Mouse (Mus musculus): ENCODE results near the gene Nubpl. TPM values are rescaled to one million over a fixed set of nuclear protein-coding genes. Genes with fewer than 3 reads are reported as not detected.

Gene Nubpl
- polyA plus RNA-seq, 1 experiment from 2014 or later: 9.9 TPM

DNA sequence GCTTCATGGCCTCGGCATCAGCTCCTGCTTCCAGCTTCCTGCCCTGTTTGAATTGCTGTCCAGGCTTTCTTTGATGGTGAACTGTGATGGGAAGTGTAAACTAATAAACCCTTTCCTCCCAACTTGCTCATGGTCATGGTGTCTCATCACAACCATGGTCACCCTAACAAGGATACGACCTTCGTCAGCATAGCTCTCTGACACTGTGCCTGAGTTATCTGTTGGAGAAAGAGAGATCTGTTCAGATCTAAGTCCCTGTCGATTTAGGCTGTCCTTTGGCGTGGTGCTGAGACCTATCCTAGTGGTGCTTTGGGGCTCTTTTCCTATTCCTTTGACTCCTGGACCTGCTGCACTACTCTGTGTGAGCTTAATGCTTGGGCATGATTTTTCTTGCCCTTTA is 156.6 kb downstream of the Nubpl start:
- no peaks in the 10 kb centered on the region for H3K36me3 ChIP-seq (ENCODE audit: control insufficient read depth, insufficient read depth, low read length)

DNA sequence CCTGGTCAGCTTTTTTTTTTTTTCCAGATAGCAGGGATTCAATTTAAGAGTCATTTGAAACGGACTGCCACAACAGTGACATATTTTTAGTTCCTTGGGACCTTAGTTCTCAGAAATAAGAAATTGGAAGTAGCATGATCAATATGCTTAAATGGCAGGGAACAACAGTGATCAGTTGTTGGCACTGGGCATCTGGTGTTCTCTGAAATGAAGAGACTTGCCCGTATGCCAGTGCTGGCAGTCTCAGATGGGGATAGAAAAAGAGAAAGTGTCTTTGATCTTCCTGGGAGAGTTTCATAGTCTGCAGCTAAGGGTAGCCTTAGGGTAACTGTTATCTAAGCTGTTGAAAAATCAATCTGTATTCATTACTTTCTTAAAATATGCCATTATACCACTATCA is 170.6 kb downstream of the Nubpl start:
- H3K27me3 ChIP-seq (replicated peaks; ENCODE audit: control insufficient read depth, insufficient read depth, low read length): no peaks in the 10 kb centered on the region
- H3K4me1 ChIP-seq (ENCODE audit: control insufficient read depth, insufficient read depth, low read length): no peaks in the 10 kb centered on the region
- no peak overlapping the region for H3K4me2 ChIP-seq (ENCODE audit: low read depth, low read length)
- 72% methylated on average over 2 of the region's 2 CpGs for WGBS
- DNase-seq (ENCODE audit: low spot score): no peak
- H3K9me3 ChIP-seq (ENCODE audit: control insufficient read depth, low read length): no peaks in the 10 kb centered on the region
- H3K27ac ChIP-seq (replicated peaks; ENCODE audit: low read depth, low read length): no peak overlapping the region
- no peak overlapping the region for H3K4me3 ChIP-seq (ENCODE audit: low read depth, low read length)
- no peak overlapping the region for H3K9ac ChIP-seq (ENCODE audit: low read depth, low read length)
- no peaks in the 10 kb centered on the region for H3K36me3 ChIP-seq (ENCODE audit: control insufficient read depth, insufficient read depth, low read length)
- no peak for ATAC-seq (ENCODE audit: low read depth)

More for the DNA sequence above, 156.6 kb downstream of the Nubpl start:
- Histone ChIP-seq H3K27ac (replicated peaks; ENCODE audit: low read depth, low read length) (no peak overlapping the region), H3K4me3 (ENCODE audit: low read depth, low read length) (no peak overlapping the region), H3K9me3 (ENCODE audit: control insufficient read depth, low read length) (no peaks in the 10 kb centered on the region), H3K4me1 (ENCODE audit: control insufficient read depth, insufficient read depth, low read length) (no peaks in the 10 kb centered on the region), H3K27me3 (replicated peaks; ENCODE audit: control insufficient read depth, insufficient read depth, low read length) (no peaks in the 10 kb centered on the region), H3K4me2 (ENCODE audit: low read depth, low read length) (no peak overlapping the region), H3K9ac (ENCODE audit: low read depth, low read length) (no peak overlapping the region)
- WGBS: 84% methylated on average over 5 of the region's 5 CpGs
- DNase-seq (ENCODE audit: low spot score) (no peak), ATAC-seq (ENCODE audit: low read depth) (no peak)

DNA sequence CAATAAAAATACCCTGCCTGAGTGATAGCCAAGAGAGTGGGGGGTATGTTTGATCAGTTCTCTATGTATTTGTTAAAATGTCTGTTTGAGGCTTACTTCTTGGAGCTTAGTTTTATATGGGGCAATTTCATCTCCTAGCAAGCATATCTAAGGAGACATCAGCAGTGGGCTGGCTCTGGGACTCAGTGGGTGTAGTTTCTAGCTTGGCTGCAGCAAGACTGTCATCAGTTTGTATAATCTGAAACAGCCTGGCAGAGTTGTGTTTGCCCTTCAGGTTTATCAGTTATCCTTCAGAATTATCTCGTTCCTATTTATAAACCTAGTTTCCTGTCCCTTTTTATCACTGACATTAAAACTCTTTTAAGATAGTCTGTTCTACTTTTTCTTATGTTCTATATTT is 175.3 kb downstream of the Nubpl start:
- Histone ChIP-seq H3K27ac (replicated peaks; ENCODE audit: low read depth, low read length) (no peak overlapping the region), H3K4me3 (ENCODE audit: low read depth, low read length) (no peak overlapping the region), H3K4me2 (ENCODE audit: low read depth, low read length) (no peak overlapping the region), H3K36me3 (ENCODE audit: control insufficient read depth, insufficient read depth, low read length) (no peaks in the 10 kb centered on the region), H3K9ac (ENCODE audit: low read depth, low read length) (no peak overlapping the region), H3K9me3 (ENCODE audit: control insufficient read depth, low read length) (no peaks in the 10 kb centered on the region), H3K27me3 (replicated peaks; ENCODE audit: control insufficient read depth, insufficient read depth, low read length) (no peaks in the 10 kb centered on the region), H3K4me1 (ENCODE audit: control insufficient read depth, insufficient read depth, low read length) (no peaks in the 10 kb centered on the region)
- ATAC-seq (ENCODE audit: low read depth) (no peak), DNase-seq (ENCODE audit: low spot score) (no peak)
- 70% methylated on average over 1 of the region's 1 CpGs for WGBS

DNA sequence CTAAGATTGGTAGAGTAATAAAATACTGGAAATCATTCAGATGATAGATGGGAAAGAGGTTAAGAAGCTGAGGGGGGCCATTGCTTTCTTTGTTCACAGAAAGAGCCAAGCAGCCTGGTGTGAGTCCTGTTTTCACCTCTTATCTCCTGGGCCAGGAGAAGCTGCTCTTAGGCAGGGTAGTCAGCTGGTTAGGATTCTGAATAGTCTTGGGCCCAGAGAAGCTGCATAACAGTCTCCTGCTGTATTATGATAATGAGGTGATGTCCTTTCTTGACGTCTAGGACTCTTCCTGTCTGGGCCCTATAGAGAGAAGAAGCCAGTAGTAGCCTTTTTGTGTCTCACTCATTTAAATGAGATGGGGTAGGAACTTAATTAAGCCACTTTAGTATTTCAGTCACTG is 178.8 kb downstream of the Nubpl start:
- ATAC-seq (ENCODE audit: low read depth): no peak

DNA sequence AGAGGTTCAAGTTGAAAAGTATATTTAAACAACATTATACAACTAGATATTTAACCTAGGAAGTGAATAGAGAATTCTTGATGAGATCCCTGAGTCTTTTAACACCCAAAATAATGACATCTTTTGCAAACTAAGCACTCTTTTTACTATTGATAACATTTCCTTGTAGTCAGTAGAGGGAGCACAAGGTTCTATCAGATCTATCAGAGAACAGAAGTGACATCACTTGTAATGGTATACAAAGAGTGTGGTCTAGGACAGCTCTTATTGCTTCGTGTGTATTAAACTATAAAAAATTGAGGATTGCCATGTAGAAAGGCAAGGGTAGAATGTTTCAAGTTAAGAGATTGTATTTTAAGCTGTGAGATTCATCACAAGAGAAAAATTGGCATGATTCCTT is 183.7 kb downstream of the Nubpl start:
- DNase-seq (ENCODE audit: low spot score): no peak
- H3K27me3 ChIP-seq (replicated peaks; ENCODE audit: control insufficient read depth, insufficient read depth, low read length): no peaks in the 10 kb centered on the region
- H3K4me1 ChIP-seq (ENCODE audit: control insufficient read depth, insufficient read depth, low read length): no peaks in the 10 kb centered on the region; the same call in 1 of the 2 replicates
- H3K4me3 ChIP-seq (ENCODE audit: low read depth, low read length): no peak overlapping the region
- no peak overlapping the region for H3K4me2 ChIP-seq (ENCODE audit: low read depth, low read length)
- no peak for ATAC-seq (ENCODE audit: low read depth)
- no peak overlapping the region for H3K9ac ChIP-seq (ENCODE audit: low read depth, low read length)
- 61% methylated on average over 1 of the region's 1 CpGs for WGBS
- H3K36me3 ChIP-seq (ENCODE audit: control insufficient read depth, insufficient read depth, low read length): no peaks in the 10 kb centered on the region
- H3K27ac ChIP-seq (replicated peaks; ENCODE audit: low read depth, low read length): no peak overlapping the region
- no peaks in the 10 kb centered on the region for H3K9me3 ChIP-seq (ENCODE audit: control insufficient read depth, low read length)

More for the DNA sequence above, 178.8 kb downstream of the Nubpl start:
- no peaks in the 10 kb centered on the region for H3K9me3 ChIP-seq (ENCODE audit: control insufficient read depth, low read length)
- no peak overlapping the region for H3K27ac ChIP-seq (replicated peaks; ENCODE audit: low read depth, low read length)
- DNase-seq (ENCODE audit: low spot score): no peak
- H3K4me3 ChIP-seq (ENCODE audit: low read depth, low read length): no peak overlapping the region
- no peaks in the 10 kb centered on the region for H3K4me1 ChIP-seq (ENCODE audit: control insufficient read depth, insufficient read depth, low read length)
- 32% methylated on average over 1 of the region's 1 CpGs for WGBS
- H3K27me3 ChIP-seq (replicated peaks; ENCODE audit: control insufficient read depth, insufficient read depth, low read length): no peaks in the 10 kb centered on the region
- H3K36me3 ChIP-seq (ENCODE audit: control insufficient read depth, insufficient read depth, low read length): no peaks in the 10 kb centered on the region
- no peak overlapping the region for H3K4me2 ChIP-seq (ENCODE audit: low read depth, low read length)
- H3K9ac ChIP-seq (ENCODE audit: low read depth, low read length): no peak overlapping the region

DNA sequence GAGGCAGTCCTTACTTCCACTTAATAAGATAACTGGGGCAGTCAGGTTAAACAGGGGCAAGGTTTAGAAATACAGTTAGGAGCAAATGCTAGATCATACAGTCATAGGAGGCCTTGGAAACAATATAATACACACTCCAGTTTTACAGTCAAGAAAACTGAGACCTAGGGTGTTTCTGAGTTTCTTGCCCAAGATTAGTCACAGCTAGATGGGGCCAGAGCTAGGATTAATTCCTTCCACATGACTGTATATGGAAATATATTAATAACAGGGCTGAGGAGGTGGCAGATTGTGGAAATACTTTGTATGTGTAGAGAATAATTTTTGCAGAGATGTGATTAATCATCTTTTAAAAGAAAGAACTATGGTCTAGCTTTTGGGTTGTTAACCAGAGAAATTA is 186.9 kb downstream of the Nubpl start:
- H3K4me2 ChIP-seq (ENCODE audit: low read depth, low read length): no peak overlapping the region
- H3K36me3 ChIP-seq (ENCODE audit: control insufficient read depth, insufficient read depth, low read length): no peaks in the 10 kb centered on the region
- peaks cover 9% of the 10 kb centered on the region for H3K4me1 ChIP-seq (ENCODE audit: control insufficient read depth, insufficient read depth, low read length)
- H3K9me3 ChIP-seq (ENCODE audit: control insufficient read depth, low read length): no peaks in the 10 kb centered on the region
- H3K27me3 ChIP-seq (replicated peaks; ENCODE audit: control insufficient read depth, insufficient read depth, low read length): no peaks in the 10 kb centered on the region
- H3K9ac ChIP-seq (ENCODE audit: low read depth, low read length): no peak overlapping the region
- ATAC-seq (ENCODE audit: low read depth) (no peak), DNase-seq (ENCODE audit: low spot score) (no peak)
- no peak overlapping the region for H3K27ac ChIP-seq (replicated peaks; ENCODE audit: low read depth, low read length)
- no peak overlapping the region for H3K4me3 ChIP-seq (ENCODE audit: low read depth, low read length)

DNA sequence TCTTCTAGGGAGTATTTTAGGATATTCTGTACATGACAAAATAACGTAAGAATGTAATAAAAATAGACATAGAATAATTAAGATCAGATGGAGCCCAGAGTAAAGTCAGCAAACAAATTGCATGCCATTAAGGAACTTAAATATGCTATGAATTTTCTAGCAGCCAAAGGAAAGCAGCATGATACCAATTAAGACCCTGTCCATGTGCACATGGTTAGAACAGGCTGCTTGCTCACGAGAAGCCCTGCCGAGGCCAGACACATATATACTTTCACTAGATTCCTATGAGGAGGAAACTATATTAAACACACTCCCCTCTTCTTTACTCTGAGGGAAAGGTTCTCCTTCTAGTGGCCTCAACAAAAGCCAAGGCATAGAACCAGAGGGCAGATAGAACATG is 189.3 kb downstream of the Nubpl start:
- ATAC-seq (ENCODE audit: low read depth) (0 out of 2 replicates have a peak, but pooled peaks have one; percentile 34), DNase-seq (ENCODE audit: low spot score) (peak; percentile 77)
- WGBS: 39% methylated on average over 3 of the region's 3 CpGs
- H3K4me1 ChIP-seq (ENCODE audit: control insufficient read depth, insufficient read depth, low read length): peaks cover 14% of the 10 kb centered on the region
- no peak overlapping the region for H3K9ac ChIP-seq (ENCODE audit: low read depth, low read length)
- no peaks in the 10 kb centered on the region for H3K9me3 ChIP-seq (ENCODE audit: control insufficient read depth, low read length)
- peak overlapping the region; percentile 45; the same call in 1 of the 2 replicates for H3K27ac ChIP-seq (replicated peaks; ENCODE audit: low read depth, low read length)
- no peak overlapping the region for H3K4me2 ChIP-seq (ENCODE audit: low read depth, low read length)
- H3K4me3 ChIP-seq (ENCODE audit: low read depth, low read length): no peak overlapping the region
- H3K36me3 ChIP-seq (ENCODE audit: control insufficient read depth, insufficient read depth, low read length): no peaks in the 10 kb centered on the region
- no peaks in the 10 kb centered on the region for H3K27me3 ChIP-seq (replicated peaks; ENCODE audit: control insufficient read depth, insufficient read depth, low read length)

DNA sequence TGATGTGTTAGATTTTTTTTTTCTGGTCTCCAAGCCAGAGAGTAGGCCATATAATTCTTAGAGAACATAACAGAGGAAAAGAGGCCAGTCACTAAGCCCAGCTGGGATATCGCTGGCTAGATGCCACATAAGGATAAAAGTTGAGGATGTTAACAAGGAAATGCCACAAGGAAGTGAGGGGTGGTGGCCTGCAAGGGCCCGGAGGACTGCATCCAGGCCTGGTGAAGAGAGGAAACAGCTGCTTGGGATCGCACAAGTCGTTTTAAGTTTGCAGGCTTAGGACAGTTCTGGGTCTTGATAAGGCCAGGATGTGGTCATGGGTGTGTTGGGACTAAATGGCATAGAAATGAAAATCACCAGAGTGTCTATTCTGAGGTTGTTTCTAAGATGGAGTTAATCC is 191.0 kb downstream of the Nubpl start:
- H3K27me3 ChIP-seq (replicated peaks; ENCODE audit: control insufficient read depth, insufficient read depth, low read length): no peaks in the 10 kb centered on the region
- H3K4me1 ChIP-seq (ENCODE audit: control insufficient read depth, insufficient read depth, low read length): peaks cover 14% of the 10 kb centered on the region
- no peak overlapping the region for H3K9ac ChIP-seq (ENCODE audit: low read depth, low read length)
- no peaks in the 10 kb centered on the region for H3K9me3 ChIP-seq (ENCODE audit: control insufficient read depth, low read length)
- WGBS: 57% methylated on average over 4 of the region's 4 CpGs
- no peak overlapping the region for H3K27ac ChIP-seq (replicated peaks; ENCODE audit: low read depth, low read length)
- peak; percentile 56 for DNase-seq (ENCODE audit: low spot score)
- ATAC-seq (ENCODE audit: low read depth): no peak
- no peak overlapping the region for H3K4me2 ChIP-seq (ENCODE audit: low read depth, low read length)
- H3K4me3 ChIP-seq (ENCODE audit: low read depth, low read length): no peak overlapping the region
- H3K36me3 ChIP-seq (ENCODE audit: control insufficient read depth, insufficient read depth, low read length): no peaks in the 10 kb centered on the region

DNA sequence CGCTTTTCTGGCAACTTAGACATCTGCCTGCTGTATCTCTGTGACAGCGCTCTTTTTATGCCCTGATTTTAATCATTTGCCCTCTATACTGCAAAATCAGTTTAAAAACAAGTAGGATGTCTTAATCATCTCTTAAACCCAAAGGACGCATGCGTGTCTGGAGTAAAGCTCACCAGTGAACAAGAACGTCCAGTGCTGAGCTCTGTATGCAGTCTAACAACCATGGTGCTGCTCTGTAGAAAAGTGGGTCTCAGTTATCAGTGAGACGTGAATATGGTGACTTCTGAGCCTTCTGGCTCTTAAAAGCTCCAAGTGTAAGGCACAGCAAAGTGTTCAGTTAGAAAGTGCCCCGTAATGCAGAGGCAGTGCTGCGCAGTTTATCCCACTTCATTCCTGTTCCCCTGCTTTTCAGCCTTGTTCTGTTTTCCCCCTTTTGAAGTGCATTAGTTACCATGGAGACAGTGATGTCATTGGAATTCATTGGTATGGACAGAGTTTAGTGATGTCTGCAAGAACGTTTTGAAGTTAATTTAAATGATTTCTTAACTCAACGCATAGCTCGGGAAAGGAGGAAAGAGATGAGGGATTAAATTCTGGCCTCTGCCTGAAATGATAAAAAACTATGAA is 191.5 kb downstream of the Nubpl start:
- Histone ChIP-seq H3K9me3 (ENCODE audit: control insufficient read depth, low read length) (no peaks in the 10 kb centered on the region), H3K4me2 (ENCODE audit: low read depth, low read length) (no peak overlapping the region), H3K36me3 (ENCODE audit: control insufficient read depth, insufficient read depth, low read length) (no peaks in the 10 kb centered on the region), H3K27me3 (replicated peaks; ENCODE audit: control insufficient read depth, insufficient read depth, low read length) (no peaks in the 10 kb centered on the region), H3K4me3 (ENCODE audit: low read depth, low read length) (no peak overlapping the region), H3K4me1 (ENCODE audit: control insufficient read depth, insufficient read depth, low read length) (peaks cover 14% of the 10 kb centered on the region), H3K9ac (ENCODE audit: low read depth, low read length) (no peak overlapping the region), H3K27ac (replicated peaks; ENCODE audit: low read depth, low read length) (0 out of 2 replicates have a peak overlapping the region, but pooled peaks have one; percentile 36)
- ATAC-seq (ENCODE audit: low read depth): peak; percentile 85; the same call in 1 of the 2 replicates
- 47% methylated on average over 11 of the region's 11 CpGs for WGBS
- peak; percentile 77 for DNase-seq (ENCODE audit: low spot score)

All from embryonic facial prominence, embryonic 14.5 days (tissue).